Mouse (Mus musculus) adrenal gland (tissue): Measurements from ENCODE around the gene Scamp4.

Experiments
- intact Hi-C: fragments of 180-260 bp; cut with DNase I; formaldehyde crosslinking; loops from one replicate; pipeline ENCODE4 v1.15.1; 2025

Scamp4 gene

DNA sequence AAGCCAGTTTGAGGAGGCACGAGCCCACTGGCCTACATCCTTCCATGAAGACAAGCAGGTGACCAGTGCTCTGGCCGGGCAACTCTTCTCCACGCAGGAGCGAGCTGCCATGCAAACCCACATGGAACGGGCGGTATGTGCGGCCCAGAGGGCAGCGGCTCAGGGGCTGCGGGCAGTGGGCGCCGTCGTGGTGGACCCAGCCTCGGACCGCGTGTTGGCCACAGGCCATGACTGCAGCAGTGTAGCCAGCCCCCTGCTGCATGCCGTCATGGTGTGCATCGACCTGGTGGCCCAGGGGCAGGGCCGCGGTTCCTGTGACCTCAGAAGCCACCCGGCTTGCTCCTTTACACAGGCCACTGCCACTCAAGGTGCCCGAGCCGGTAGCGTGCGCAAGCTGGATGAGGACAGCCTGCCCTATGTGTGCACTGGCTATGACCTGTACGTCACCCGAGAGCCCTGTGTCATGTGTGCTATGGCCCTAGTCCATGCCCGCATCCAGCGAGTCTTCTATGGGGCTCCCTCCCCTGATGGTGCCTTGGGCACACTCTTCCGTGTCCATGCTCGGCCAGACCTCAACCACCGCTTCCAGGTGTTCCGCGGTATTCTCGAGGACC is 4.2 kb downstream of the Scamp4 start:
- intact Hi-C loops = loop anchor here (5.0 kb wide), 1 partner anchor 50 kb away; the partner anchor contains the start of gene Btbd2

GRCm38 (mm10) chr10:80608435-80608834 is 5.8 kb downstream of the Scamp4 start:
- intact Hi-C loops = loop anchor here (5.0 kb wide), 1 partner anchor 49 kb away; the partner anchor contains the start of gene Btbd2

DNA sequence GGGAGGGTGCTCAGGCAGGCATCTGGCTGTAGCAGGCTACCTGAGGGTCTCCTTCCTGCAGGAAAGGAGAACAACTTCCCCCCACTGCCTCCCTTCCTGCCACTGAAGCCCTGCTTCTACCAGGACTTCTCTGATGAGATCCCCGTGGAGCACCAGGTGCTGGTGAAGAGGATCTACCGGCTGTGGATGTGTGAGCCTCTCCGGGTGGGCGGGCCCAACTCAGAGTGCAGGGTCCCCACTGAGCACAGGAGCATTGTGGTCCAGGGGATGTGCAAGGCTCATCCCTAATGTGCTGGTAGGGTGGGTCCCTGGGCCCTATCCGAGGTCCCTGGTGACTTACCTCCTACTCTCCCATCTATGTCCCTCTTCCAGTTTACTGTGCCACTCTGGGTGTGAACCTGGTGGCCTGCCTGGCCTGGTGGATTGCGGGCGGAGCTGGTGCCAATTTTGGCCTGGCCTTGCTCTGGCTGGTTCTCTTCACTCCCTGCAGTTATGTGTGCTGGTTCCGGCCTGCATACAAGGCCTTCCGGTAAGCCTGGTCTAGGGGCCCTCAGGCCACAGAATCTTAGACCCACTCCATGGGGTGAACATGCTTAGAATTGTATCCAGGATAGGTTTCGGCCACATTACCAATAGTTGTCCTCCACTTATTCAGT is 6.7 kb downstream of the Scamp4 start:
- intact Hi-C loops = loop anchor here (5.0 kb wide), 1 partner anchor 48 kb away; the partner anchor contains the start of gene Btbd2

GRCm38 (mm10) chr10:80610116-80610785 is 7.6 kb downstream of the Scamp4 start:
- intact Hi-C loops = loop anchor here (5.0 kb wide), 1 partner anchor 77 kb away; no protein-coding TSS in a partner anchor

GRCm38 (mm10) chr10:80611024-80611423 is 8.4 kb downstream of the Scamp4 start:
- intact Hi-C loops = loop anchor here (5.0 kb wide), 1 partner anchor 76 kb away; no protein-coding TSS in a partner anchor

DNA sequence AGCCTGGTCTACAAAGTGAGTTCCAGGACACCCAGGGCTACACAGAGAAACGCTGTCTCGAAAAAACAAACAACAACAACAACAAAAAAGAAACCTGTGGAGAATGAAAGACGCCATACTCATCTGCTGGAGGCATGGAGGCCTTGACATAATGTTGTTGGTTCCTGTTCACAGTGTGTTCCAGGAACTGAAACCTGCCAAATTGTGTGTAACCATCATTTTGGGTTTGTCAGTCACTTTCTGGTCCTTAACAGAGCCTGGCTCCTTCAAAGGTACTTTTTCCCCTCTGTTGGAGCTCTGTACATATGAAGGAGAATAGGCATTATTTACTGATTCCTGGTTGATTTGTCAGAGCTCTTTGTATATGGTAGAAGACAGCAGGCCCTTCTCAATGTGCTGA is 9.2 kb downstream of the Scamp4 start:
- intact Hi-C loops = loop anchor here (5.0 kb wide), 1 partner anchor 75 kb away; no protein-coding TSS in a partner anchor

- intact Hi-C loops = loop anchor here (5.0 kb wide), 1 partner anchor 73 kb away; no protein-coding TSS in a partner anchor
Observed at GRCm38 (mm10) chr10:80613821-80614220, 11.1 kb downstream of the Scamp4 start.

- intact Hi-C loops = loop anchor here (5.0 kb wide), 1 partner anchor 73 kb away; no protein-coding TSS in a partner anchor
Observed at GRCm38 (mm10) chr10:80614351-80614750, 11.7 kb downstream of the Scamp4 start.

DNA sequence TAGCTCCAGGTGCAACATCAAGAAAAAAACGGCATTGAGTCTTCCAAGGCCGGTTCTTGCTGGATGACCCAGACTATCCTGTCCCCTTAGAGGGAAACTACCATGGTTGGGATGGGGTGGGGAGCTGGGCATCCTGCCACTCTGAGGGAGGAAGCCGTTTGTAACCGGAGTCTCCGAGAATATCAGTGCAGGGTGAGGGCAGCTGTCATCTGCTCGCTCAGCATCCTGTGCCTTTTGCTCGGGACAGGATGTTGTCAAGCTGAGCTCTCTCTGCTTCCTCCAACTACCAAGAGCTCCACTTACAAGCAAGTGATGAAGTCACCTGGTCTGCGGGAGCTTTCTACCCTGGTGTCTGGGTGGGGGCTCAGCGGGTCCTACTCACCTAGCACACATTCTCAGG is 15.5 kb downstream of the Scamp4 start:
- intact Hi-C loops = no loop called here

- intact Hi-C loops = loop anchor here (5.0 kb wide), 1 partner anchor 42 kb away; the partner anchor contains the start of gene Klf16
Observed at GRCm38 (mm10) chr10:80619465-80620244, 17.0 kb downstream of the Scamp4 start.

DNA sequence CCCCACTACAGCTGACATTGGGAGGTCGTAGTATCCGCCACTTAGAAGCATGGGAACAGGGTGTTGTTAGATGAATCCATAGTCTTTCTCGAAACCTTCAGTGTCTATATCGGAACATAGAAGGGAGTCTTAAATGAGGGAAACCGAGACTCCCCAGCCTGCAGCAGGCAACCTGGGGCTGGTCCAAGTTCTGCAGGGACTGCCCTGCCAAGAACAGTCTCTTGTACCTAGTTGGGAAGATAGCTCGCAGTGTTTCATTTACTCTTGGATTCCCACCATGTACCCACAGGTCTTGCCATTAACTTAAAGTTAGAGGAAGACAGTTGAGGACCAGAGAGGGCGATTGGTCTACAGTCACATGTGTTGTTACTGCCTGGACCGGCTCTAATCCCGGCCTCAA is 17.7 kb downstream of the Scamp4 start:
- intact Hi-C loops = loop anchor here (5.0 kb wide), 1 partner anchor 43 kb away; the partner anchor contains the start of gene Klf16

GRCm38 (mm10) chr10:80620796-80621689 is 18.4 kb downstream of the Scamp4 start:
- intact Hi-C loops = loop anchor here (5.0 kb wide), 1 partner anchor 44 kb away; the partner anchor contains the start of gene Klf16

GRCm38 (mm10) chr10:80621690-80621939 is 18.9 kb downstream of the Scamp4 start:
- intact Hi-C loops = loop anchor here (5.0 kb wide), 1 partner anchor 44 kb away; the partner anchor contains the start of gene Klf16

DNA sequence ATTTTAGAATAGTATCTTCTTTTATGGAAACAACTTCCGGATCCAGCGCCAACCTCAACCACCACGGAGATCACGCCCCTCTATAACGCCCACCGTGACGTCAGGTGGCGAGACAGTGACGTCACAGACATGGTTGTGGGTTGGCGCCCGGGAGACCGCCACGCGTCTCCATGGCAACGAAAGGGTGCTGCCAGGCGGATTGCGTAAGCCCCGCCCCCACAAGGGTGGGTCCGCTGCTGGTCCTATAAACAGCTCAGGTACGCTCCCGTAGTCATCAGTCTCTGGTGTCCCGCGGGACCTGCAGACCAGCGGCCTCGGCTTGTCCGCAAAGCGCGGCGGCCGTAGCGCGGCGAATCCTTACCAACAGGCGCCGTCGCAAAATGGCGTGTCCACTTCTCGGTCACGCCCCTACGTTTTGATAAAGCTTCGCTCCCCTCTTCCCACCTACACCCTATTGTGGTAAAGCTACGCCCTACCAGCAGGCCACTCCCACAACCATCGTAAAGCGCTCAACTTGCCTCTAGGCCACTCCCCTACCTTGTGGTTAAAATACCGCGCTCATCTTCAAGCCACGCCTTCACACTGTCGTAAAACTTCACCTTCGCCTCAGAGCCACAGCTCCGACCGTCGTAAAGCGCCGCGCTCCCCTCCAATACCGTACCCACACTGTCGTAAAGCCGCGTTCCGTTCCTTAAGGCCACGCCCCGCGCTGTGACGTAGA is 19.4 kb downstream of the Scamp4 start:
- intact Hi-C loops = loop anchor here (5.0 kb wide), 1 partner anchor 45 kb away; the partner anchor contains the start of gene Klf16

GRCm38 (mm10) chr10:80622661-80623456 is 20.2 kb downstream of the Scamp4 start, which contains the start of gene Csnk1g2:
Gene Csnk1g2, plus strand, starts transcription at chr10:80622838.
- intact Hi-C loops = loop anchor here (5.0 kb wide), 1 partner anchor 46 kb away; the partner anchor contains the start of gene Klf16

DNA sequence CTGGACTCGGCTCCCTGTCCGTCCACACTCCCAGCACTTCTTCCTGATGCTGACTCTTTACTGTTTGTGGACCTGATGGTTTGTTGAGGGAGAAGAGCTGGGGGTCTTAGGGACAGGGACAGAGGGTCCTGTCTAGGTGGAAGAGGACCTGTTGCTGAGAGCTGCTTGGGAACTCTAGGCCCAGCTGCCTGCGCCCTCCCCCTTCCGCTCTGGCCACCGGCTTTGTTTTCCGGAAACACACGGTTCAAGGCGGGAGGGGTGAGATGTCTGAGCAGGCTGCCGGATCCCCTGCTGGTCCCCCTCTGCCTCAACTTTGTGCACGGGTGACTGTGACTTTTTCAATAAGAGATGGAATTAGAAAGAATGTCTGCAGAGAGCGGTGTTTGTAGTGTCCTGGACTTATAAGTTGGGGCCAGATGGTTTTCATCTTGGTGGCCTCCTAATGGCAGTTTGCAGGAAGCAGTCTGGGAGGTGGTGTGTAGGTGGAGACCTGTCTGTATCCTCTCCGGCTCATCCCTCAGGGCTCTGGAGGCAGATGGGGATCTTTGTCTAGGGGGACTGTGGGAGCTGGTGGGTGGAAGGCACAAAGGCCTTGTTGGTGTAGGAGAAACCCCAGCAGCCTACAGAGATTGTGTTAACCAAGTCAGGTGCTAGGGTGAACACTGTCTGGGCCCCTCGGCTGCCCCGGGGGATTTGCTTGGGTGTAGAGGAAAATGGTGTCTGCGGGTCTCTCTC is 21.0 kb downstream of the Scamp4 start:
- intact Hi-C loops = loop anchor here (5.0 kb wide), 1 partner anchor 46 kb away; the partner anchor contains the start of gene Klf16

- intact Hi-C loops = no loop called here
Observed at GRCm38 (mm10) chr10:80625764-80626163, 23.1 kb downstream of the Scamp4 start.
